Mouse (Mus musculus): ENCODE results near the gene Larp4.

Larp4 gene

DNA sequence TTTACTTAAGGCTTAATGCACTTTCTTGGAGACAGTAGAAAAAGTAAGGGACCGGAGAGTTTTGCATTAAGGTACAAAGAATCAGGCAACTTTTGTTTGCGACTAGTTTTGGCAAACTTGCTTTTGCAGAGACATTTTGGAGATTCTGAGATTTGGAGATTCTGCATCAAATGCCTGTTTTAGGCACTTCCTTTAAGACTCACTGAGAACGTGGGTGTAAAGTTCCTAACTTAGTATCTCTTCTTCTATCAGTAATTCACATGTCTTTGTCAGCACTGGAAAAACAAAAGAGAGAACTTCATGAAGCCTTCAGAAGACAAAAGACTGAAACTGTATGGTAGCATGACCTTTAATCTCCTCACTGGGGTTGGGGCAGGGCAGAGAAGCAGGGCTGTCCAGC, 87.8 kb downstream of the Larp4 start:
- DNase-seq (ENCODE audit: low spot score in 2 of 2), result no peak

GRCm38 (mm10) chr15:100058143-100058542, 88.3 kb downstream of the Larp4 start:
- DNase-seq (ENCODE audit: low spot score in 2 of 2), result no peak

DNA sequence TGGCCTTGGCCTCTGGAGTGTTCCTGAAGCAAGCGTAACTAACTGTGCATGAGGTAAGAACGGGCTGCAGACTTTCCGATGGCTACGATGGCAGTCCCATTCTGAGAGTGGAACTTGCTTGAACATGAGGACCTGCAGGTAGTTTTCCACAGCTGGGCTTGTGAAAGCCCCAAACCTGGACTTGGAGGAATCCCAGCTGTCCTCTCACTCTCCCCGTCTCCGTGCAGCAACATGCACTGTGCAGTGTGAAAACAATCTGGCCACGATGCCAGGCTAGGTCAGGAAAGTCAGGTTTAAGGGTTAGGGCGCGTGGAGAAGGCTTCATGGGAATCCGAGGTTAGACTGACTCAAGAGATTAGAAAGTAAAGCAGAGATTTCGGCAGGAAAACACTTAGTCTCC, 89.0 kb downstream of the Larp4 start:
- no peak for DNase-seq (ENCODE audit: low spot score in 2 of 2)

- DNase-seq (ENCODE audit: low spot score in 2 of 2), result no peak
Observed at GRCm38 (mm10) chr15:100059626-100060311, 89.9 kb downstream of the Larp4 start.

- no peak for DNase-seq (ENCODE audit: low spot score in 2 of 2)
Observed at GRCm38 (mm10) chr15:100060513-100061140, 90.8 kb downstream of the Larp4 start.

GRCm38 (mm10) chr15:100061377-100061776, 91.5 kb downstream of the Larp4 start:
- no peak for DNase-seq (ENCODE audit: low spot score in 2 of 2)

DNA sequence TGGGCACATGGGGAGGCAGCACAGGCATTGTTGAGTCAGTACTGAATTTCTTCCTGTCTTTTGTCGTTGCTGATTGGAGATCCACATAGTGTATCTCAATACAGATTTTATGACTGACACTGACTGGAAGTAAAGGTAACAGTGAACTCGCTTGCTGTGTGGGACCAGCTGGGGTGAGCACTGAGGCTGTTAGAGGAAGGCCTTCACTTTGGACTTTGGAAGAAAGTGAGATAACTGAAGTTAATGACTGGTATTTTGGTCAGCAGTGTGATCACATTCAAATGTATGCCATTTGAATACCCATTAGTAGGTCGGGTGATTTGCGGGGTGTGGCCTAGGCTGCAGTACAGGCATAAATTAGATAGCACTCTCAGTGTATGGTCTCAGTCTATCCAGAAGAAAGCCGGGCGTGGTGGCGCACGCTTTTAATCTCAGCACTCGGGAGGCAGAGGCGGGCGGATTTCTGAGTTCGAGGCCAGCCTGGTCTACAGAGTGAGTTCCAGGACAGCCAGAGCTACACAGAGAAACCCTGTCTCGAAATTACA, 93.4 kb downstream of the Larp4 start:
- DNase-seq (ENCODE audit: low spot score in 2 of 2), result no peak

Measured in frontal cortex, postnatal 25 days (tissue).